Mouse (Mus musculus): ENCODE results near the gene Ccdc148.

The Ccdc148 gene

DNA sequence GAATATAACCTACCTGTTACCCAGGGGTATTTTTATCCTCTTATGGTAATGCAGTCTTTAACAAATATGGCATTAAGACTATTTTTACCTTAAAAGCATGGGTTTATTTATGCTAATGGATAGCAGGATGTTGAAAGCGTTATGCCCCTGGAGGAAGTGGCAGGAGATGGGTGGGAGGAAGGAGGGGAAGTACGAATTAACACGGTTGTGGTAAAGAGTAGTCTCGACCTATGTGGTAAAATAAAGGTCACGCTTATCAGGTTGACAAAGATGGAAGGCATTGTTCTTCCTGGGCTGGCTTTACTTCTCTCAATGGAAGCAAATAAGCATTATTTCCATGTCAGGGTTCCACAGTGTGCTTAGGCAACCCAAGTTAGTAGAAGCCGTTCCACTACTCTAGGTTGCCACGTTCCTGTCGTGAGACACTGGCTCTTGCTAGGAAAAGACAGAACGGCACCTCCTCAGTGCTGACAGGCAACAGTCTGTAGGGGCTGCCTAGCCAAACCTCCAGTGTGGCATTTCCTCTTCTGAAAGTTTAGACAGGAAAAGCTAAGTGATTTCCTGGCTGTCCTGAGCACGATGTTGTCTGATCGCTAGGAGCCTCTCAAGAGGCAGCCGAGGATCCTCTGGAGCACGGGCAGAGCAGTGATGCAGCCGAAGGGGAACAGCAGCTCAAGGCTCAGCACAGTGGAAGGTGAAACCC lies 253.5 kb downstream of the Ccdc148 start:
- no peak for DNase-seq (ENCODE audit: low spot score)

DNA sequence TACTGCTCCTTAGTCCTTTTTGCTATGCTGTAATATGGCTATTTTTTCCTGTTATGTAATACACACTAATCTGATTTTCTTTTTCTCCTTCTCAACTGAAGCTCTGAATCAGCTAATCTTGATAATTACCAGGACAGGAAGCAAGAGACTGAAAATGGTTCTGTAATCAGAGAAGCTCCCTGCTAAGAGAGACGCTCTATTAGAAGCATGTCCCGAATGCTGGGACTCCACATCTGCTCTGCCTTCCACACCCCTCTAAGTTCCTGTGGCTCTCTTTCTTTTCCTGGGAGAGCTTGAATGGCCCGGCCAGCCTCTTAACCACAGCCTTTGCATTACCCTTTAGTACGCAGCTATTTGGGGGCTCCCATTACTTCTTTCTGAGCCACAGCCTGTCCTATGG lies 255.4 kb downstream of the Ccdc148 start:
- no peak for DNase-seq (ENCODE audit: low spot score)

DNA sequence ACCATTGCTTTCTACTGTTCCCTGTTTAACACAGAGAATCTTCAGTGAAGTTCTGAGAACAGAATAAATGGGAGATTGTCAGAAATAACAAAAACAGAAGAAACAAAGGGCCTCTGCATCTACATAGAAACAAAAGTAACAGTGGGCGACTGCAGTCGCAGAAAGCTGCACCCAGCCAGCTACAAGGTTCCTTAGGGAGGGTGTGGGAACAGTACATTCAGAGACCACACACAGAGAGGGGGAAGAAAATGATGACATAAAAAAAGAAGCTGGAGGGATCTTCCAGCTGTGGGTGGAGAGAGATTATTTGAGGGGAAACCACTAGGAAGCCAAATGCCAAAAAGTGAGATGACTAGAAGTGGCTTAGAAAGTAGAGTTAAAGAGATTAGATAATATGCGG lies 280.6 kb downstream of the Ccdc148 start:
- DNase-seq (ENCODE audit: low spot score), result no peak

DNA sequence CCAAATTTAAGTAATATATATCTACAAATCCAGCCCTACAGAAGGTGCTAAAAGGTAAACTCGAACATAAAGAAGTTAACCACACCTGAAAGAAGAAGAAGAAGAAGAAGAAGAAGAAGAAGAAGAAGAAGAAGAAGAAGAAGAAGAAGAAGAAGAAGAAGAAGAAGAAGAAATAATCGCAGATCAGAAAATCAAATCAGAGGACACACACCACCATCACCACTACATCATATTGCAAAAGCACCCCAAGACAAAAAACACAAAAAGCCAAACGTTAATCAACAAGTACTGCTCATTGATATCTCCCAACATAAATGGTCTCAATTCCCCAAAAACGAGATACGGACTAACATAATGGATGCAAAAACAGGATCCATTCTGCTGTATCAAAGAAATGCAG lies 301.3 kb downstream of the Ccdc148 start, which contains the start of gene Gm11099:
Gm11099 (plus strand) TSS at position 301 of the 400 bp plus-strand sequence.
- no peak for DNase-seq (ENCODE audit: low spot score)

DNA sequence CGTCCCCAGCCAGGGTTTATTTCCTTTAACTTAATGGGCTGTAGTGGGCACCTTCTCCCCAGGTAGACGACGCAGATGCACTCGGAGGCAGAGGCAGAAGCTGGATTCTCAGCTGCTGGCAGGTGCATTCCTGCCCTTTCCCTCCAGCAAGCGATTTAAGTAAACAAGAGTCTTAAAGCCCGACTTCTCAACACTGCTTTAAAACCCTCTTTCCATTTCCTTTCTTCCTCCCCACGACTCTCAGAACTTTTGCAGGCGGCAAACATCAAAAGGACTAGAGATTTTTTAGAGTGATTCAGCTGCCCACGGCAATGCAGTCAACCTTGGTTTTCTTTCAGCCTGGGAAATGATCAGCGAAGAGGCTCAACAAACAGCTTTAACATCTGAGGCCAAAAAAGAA lies 316.0 kb downstream of the Ccdc148 start:
- no peak for DNase-seq (ENCODE audit: low spot score)

DNA sequence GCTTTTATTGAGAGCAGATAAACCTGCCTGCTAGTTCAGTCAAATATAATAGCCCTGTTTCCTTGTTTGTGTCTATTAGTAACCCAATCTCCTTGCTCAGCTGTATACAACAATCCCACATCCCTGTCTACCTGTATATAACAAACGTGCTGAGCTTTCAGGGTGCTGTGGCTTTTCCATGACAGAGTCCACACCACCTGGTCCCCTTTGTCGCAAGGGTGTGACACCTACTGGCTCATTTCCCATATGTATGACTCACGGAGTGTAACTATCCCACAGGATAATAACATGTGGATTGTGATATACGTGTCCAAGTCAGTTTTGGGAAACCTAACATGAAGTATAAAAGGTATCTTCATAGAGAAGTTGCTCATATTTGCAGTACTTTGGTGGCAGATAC lies 318.0 kb downstream of the Ccdc148 start:
- DNase-seq (ENCODE audit: low spot score), result no peak

DNA sequence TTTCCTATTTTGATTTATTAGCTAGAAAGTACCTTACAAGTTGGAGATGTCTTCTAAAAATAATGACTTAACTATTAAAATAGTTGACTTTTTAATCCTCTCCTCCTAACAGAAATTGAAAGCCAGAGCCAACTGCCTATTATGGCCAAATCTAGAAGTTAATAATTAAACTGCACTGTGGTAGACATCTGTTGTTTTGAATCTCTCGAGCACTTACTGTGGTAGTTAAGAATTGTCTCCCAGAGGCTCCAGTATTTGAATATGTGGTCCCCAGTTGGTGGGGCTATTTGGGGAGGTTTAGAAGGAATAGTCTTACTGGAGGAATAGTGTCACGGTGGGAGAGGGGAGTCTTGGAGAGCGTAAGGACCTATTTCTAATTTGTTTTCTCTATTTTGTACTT lies 319.5 kb downstream of the Ccdc148 start:
- DNase-seq (ENCODE audit: low spot score), result no peak

DNA sequence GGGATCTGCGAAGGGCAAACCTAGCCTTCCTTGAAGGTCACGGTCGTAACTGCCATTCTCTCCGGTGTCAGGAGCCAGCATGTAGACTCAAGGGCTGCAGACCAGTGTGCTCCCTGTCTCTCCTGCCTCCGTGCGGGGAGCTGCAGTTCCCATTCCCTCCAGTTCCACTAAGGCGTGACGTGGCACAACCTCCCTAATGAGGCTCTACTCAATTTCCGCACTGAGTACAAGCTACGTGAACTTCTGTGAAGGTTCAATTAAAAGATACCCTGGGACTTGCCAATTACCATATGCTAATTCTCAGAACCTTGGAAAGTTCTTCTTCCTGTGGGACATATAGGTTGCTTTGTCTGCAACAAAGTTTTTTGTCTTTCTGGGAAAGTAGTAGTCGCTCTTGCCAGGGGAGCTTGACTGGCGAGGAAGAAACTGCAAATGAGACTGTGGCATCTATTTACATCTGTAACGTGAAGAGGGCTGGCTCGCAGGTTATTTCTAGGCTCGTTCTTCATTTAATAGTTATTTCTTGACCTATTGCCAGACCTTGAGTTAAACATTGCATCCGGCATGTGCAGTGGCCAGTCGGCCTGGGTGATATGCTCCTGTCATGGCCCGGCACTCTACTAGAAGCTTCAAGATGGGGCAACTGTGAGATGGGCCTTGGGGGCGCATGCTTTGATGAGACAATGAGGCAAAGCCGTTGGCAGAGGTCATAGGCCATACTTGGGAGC lies 328.1 kb downstream of the Ccdc148 start:
- DNase-seq (ENCODE audit: low spot score), result no peak

DNA sequence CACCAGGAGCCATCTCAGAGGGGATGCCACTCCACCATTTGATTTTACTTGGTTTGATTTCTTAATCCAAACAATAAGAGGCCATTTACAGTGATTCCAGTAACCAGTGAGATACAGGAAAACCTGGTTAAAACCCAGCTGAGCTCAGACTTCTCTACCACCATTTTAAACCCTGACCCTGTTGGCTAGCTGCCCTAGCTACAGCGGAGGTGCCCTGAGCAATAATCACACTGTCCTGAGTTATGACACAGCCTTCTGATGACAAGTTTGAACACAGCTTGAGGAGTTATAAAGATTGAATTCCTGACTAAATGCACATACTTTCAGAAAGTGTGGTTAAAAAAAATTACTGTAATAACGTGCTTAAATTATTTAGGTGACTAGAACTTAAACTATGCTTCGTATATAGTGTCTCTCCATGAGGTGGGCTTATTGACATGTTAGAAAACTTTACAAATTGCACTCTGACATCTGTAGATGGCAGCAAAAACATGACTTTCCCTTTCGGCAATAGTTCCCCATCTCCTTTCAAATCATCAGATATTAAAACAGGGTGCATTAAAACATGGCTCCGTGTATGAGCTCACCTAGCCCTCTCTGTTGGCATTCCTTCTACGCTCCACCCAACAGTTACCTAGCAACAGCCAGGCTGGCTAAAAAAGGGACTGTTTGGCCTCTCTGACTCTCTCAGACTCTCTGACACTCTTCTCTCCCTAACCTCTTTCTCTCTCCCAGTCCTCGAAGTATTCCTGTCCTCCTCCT lies 330.3 kb downstream of the Ccdc148 start:
- DNase-seq (ENCODE audit: low spot score), result no peak

DNA sequence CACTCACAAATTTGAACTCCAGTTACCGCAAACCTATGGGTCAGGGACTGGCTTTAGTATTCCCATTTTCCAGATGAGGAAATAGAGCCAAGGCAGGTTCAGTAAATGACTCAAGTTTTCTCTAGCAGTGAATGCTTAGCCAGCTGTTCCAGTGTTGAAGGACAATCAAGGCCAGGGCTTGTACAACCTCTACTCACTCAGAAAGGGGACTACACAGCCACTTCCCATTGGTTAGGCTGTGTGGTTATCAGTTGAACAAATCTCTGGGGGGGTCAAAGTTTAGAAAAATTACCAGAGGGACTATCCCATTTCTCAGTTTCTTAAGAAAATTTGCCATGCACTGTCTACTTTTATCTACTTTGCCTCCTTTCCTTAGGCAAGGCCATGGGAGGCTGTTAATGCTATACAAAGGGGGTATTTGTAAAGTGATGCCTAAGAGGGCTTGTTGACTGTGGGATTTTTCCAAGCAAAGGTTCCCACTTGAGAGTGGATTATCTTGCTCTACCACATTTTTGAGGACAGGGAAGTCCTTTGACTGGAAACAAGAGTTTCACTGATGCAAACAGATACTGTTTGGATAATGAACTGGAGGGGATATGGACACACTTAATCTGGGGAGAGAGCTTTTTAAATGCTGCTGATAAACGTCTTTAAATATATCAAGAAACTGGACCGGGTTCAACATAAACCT lies 331.4 kb downstream of the Ccdc148 start:
- no peak for DNase-seq (ENCODE audit: low spot score)

DNA sequence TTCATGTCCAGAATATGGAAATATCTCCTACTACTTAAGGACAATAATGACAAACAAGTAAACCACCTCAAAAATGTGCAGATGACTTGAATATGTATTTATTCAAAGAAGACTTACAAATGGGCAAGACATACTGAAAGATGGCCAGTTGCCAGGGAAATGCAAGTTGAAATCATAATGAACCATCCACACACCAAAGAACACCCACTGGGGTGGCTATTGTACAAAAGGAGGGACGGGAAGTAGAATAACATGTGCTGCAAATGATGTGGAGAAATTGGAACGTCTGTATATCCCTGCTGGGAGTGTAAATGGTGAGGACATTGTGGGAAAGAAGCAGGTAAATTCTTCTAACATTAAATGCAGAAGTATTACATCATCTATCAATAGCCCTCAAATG lies 347.5 kb downstream of the Ccdc148 start:
- DNase-seq (ENCODE audit: low spot score), result no peak

DNA sequence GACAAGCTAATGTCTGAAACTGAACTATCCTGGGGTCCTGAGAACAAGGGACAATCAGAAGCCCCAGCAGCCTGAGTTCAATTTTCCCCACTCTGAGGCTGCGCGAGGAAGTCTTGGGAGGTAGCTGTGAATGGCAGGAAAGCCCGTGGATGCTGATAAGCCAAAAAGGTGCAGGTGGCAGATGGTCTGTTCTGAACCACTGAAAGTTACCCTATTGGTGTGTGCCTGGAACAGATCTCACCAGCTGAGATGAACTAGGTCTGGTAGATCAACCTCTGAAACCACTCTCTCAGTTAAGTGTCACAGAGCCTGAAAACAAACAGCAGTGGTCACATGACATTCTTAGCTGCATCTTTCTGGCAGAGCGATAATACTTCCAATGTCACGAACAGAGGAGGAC lies 360.9 kb downstream of the Ccdc148 start:
- DNase-seq (ENCODE audit: low spot score), result no peak

DNA sequence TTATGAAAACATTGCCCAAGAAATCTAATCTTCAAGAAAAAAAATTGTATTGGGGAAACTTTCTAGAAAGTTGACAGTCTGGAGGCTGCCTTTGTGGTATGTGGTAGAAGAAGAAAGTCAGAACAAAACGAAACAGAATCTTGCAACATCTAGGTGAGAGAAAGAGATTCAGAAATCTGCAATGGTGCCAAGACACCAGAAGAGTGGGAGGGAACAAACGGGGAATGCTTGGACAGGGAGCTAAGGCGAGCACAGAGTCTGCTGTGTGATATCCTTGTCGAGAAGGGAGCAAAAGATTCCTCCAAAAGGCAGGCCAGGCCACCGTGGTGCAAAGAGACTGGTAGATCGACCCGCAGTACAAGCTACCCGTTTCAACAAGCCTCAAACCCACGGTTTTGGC lies 361.4 kb downstream of the Ccdc148 start:
- DNase-seq (ENCODE audit: low spot score), result no peak

DNA sequence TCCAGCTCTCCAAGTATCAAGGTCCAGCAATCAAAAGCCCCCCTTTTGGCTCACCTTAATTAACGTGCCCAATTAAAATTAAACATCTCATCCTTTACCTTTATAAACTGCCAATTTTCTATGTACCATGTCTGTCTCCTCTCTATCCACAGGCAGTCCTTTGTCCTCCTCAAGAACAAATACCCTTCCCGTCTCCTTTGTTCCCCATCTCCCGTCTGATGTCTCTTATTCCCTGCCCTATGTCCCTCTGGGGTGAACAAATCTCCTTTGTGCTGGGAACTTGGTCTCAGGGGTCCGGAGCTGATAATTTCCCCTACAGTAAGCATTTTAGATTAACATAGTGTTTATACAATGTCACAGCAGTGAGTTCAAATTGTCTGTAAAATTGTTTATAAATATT lies 363.0 kb downstream of the Ccdc148 start:
- no peak for DNase-seq (ENCODE audit: low spot score)

DNA sequence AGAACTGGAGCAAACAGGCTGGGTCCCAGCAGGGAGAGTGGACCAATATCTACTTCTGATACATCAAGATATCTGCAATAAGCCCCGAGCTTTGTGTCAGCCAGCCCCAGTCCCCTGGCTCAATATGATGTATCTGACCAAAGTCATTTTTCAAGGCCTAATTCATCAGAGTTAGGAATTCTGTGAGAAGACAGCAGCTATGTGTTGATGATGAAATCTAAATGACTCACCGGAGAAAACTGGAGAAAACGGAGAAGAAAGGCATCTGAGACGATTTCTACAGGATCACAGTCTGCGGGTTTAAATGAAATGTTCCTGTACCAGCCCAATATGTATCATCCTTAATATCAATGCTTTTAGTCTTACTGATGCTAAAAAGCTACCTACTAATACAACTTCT lies 365.1 kb downstream of the Ccdc148 start:
- no peak for DNase-seq (ENCODE audit: low spot score)

DNA sequence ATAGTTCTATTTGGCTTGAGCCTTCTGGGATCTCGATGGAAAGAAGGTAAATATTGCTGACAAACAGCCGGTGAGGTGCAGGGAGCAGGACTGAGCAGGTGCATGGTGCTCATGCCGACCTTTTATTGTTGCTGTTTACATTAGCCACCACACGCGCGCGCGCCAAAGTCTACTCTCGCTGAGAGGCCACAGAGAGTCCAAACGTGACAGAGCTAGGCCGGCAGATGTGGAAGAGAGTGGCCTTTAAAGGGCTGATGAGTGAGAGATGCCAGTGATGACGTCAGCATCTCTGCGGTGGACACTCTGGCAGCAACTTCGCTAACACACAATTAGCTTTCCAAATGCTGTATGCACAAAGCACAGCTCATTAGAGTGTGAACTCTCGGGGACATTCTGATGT lies 366.0 kb downstream of the Ccdc148 start:
- no peak for DNase-seq (ENCODE audit: low spot score)

DNA sequence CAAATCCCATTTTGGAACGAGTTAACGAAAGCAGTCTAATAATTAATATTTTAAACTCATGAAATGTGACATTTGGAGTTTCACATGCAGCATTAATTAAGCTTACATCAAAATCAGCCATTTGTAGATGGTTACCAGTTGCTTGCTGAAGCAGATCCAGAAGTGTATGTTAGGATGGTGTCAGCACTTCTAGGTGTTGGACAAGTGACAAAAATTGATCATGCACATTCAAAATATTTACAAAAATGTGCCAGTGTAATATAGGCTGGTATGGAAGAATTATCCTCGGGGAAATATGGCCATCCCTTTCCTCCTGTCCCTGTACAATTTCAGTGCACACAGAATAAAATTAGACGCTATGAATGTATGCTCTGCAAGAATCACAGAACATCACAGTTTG lies 370.1 kb downstream of the Ccdc148 start:
- no peak for DNase-seq (ENCODE audit: low spot score)

DNA sequence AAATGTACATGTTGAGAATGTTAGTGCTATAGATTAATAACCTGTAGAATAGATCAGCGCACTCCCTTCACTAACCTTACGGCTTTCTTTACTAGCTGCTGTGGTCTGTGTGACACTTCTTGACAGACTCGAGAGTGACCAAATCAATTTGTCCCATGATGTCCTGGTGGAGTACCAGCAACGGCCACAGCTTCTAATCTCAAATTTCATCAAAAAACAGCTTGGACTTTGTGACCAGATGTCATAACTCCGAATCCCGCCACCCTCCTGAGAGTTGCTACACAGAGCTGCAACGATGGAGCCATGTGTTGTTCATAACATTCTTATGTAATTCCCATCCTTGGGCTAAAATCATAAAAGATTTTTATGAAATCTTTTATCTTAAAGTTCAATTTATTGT lies 370.5 kb downstream of the Ccdc148 start:
- DNase-seq (ENCODE audit: low spot score), result no peak

DNA sequence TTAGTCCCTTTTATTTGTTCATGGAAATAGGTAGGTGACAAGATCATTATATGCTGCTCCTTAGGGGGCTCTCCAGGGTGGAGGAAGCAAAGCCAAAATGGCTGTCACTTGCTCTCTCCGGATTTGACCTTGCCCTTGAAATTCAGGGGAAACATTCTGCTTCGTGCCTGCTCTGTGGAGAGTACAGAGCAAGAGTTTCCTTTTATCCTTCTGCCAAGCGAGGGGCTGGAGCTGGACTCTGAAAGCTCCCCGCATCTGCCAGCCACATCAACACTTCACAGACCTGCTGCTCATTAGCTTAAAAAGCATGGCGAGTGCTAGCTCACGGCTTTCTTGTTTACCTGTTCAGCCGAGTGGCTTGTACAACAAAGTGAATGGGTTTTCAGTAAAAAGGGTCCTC lies 373.1 kb downstream of the Ccdc148 start:
- DNase-seq (ENCODE audit: low spot score), result no peak

DNA sequence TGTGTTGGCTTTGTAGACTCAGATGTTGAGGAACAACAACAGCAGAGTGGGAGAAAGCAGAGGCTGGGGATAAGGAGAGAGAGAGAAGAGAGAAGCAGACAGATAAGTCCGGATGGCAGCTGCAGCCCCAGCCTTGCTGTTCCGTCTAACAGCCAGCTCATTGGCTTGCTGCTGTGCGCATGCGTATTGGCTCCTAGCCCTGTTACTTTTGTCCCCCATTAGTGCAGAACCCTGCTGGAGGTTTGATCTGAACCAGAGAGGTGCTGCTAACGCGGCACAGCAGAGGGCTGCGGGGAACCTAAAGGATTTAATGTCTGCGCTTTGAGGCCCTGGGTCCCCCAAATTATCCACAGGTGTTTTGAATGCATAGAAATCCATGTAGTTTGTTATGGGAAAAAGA lies 373.8 kb downstream of the Ccdc148 start:
- no peak for DNase-seq (ENCODE audit: low spot score)

DNA sequence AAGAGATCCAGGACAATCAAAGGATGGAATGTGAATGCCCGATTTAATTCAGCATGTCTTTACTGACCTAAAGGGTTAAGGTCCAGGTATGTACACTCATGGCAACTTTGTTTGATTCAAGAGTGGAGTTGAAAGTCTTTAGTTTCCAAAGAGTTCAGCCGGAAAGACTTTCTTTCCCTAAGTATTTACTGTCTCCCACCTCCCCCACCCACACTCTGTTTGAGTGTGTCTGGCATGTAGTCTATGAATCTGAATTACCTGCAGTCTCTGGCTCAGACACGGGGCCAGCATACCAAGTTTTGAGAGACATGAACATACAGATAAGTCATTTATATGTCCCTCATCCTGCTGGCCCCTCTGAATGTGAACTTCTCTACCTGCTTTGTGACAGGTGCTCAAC lies 374.3 kb downstream of the Ccdc148 start:
- DNase-seq (ENCODE audit: low spot score), result no peak

DNA sequence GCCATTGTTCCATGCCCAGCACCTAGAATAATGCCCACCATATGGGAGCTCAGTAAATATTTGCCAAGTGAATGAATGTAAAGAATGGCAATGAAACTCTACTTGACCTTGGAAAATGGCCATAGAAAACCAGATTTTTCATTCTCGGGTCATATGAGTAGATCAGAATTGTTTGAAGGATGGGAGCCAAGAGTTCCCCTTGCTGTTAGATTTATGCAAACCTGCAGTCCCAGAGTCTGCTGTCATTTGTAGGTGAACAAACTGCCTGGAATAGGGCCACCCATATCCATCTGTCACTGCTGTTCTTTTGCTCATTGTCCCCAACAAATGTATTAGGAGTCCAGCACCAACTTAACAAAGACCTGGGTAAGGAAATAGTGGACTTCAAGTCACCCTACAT lies 377.0 kb downstream of the Ccdc148 start:
- no peak for DNase-seq (ENCODE audit: low spot score)
